Mouse (Mus musculus) cerebellum, adult 2 months (tissue): ENCODE results near the gene Bend4.

Experiments
- CTCF ChIP-seq: fragments of 200-500 bp; IDR thresholded peaks from 2 replicates; pipeline ENCODE4 v1.5.1; 2011; ENCODE audit warnings: low read depth, mild to moderate bottlenecking, control low read depth, low read length, moderate library complexity, borderline replicate concordance; ENCODE audit not compliant: insufficient read depth
- POLR2A ChIP-seq: fragments of 200-500 bp; IDR thresholded peaks from 2 replicates; pipeline ENCODE4 v1.6.1; 2011; ENCODE audit warnings: low read length, control low read depth, borderline replicate concordance; ENCODE audit not compliant: insufficient read depth

- TF ChIP-seq CTCF = no peak
- TF ChIP-seq POLR2A = no peak
These were observed 34.2 kb downstream of the Bend4 start for GRCm38 (mm10) chr5:67393951-67394350.
